Mouse (Mus musculus) skeletal muscle tissue, adult 2 months (tissue): ENCODE results near the gene Hoxd10.

Source experiments
- DNase-seq: peaks from one replicate; pipeline ENCODE4 v3.0.0-alpha.2; 2012; ENCODE audit warnings: low read depth, low spot score

The Hoxd10 gene

DNA sequence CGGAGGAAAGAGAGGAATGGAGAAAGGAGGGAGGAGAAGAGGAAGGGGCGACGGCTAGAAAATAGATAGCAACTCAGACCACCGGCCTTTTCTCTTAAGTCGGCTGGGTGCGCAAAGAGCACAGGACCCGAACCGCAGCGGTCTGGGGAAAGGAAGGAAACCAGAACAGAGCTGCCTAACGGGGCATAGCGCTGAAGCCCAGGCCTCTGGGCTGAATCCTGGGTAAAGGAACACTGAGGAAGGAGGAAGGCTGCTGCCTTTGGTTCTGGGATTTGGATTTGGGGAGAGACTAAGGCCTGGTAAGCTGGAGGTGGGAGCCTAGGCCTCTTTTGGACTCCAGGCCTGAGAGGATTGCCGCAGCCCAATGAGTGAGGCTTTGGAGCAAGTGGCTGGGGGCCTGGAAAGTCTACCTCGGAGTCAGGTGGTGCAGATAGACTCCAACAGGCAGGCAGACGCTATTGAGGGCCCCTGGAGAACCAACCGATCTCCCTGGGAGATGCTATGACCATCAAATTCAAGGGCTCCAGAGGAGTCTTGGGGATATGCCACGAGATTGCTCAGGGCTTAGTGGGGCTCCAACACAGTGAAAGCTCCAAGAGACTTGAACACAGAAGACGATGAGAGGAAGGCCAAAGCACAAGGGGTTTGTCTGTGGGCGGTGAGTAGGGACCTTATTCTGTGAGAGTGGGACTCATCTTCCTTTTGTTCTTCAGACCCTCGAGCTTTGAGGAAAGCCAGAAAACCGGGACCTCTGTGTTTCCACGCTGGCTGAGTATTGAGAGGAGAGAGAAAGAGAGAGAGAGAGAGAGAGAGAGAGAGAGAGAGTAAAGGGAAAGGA is 10.9 kb upstream of the Hoxd10 start:
- DNase-seq: no peak

DNA sequence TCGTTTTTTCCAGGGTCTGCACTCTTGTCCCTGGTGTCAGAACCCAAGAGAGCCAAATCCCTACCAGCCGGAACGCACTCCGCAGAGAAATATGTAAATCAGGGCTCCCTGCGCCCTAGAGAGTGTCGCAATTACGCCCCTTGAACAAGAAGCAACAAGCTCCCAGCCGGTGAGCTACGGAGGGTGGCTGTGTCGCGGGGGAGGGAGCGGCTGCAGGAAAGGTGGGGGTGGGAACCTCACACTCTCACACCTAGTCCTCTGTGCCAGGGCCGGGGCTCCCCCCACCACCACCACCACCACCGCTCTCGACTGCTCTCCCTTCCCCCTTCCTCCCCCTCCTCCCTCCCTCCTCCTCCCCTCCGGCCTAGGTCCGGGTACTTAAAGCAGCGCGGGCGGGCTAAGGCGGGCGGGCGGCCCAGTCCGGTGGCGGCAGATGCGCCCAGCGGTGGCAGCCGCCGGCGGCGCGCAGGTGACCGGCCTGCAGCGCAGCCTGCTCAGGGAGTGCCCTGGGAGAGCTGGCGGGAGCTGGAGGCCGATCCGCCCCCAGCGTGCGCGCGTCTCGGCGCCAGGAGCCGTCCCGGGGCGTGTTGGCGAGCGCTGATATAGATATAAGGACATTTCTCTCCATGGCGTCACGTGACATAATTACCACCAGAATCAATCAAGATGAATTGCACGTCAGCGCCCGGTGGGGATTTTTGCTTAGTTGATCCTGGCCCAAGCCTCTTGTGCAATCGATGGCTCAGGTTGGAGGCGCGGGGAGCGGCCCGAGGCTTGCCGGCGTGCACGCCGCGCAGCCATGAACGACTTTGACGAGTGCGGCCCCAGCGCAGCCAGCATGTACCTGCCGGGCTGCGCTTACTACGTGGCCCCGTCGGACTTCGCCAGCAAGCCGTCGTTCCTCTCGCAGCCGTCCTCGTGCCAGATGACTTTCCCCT is 9.9 kb upstream of the Hoxd10 start:
- no peak for DNase-seq

DNA sequence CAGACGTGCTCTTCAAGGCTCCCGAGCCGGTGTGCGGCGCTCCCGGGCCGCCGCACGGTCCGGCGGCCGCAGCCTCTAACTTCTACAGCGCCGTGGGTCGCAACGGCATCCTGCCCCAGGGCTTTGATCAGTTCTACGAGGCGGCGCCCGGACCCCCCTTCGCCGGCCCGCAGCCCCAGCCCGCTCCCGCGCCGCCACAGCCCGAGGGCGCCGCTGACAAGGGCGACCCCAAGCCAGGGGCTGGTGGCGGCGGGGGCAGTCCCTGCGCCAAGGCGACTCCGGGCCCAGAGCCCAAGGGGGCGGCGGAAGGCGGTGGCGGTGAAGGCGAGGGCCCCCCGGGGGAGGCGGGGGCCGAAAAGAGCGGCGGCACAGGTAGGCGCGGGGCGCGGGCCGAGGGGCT is 8.9 kb upstream of the Hoxd10 start:
- no peak for DNase-seq

DNA sequence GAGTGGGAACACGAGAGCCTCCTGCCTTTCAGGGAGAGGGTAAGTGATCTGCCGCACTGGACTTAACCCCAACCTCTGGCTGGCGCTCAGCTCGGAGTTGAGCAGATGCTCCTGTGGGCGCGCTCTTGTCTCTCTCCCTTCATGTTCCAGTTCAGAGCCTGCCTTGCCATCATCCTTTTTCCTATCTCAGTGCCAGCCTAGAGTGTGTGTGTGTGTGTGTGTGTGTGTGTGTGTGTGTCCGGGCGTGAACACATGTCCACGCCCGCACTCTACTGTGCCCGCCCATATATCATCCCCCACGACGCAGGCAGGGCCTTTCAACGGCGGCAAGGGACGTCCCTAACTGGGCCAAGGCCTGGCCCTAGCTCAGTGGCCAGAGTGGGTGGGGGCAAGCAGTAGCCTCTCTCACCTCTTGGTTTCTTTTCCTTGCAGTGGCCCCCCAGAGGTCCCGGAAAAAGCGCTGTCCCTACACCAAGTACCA is 8.2 kb upstream of the Hoxd10 start:
- no peak for DNase-seq

DNA sequence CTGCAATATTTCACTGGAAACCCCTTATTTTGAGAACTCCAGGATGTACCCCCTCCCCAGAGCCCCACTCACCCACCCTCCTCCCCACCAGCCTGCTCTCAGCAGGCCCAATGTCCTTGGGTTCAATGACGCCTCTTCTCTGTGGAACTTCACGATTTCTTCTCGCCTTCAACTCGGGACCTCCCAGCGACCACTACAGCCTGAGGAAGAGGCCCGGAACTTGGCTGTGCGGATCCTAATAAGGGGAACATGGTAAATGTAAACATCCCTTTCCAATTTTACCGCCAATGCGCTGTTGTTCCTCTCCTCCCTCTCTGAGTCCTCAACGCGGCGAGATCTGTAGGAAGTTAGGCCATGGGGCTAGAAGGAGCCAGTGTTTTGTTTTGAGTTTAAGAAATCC is 7.6 kb upstream of the Hoxd10 start:
- DNase-seq: no peak

DNA sequence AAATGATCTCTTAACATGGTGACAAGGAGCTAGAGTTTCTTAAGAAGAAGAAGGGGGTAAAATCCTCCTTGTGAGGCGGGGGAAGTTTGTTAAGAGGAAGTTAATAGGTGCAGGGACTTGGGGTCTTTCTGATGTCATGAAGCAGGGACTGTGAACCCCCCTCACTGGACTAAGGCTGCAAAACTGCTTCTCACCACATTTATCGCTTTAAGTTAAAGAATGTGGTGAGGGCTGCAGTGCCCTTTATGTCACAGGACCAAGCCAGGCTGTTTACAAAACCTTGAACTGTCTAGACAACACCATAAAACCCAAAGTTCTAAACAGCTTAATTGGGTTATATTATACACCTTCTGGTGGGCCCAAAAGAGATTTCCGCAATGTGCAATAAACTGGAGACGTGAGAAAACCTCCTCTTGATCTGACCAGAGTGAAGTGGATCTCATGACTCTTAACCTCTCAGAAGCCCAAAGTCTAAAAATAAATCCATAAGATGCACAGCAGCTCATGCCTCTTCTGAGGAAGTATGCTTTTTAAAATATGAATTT is 6.6 kb upstream of the Hoxd10 start:
- DNase-seq: no peak

DNA sequence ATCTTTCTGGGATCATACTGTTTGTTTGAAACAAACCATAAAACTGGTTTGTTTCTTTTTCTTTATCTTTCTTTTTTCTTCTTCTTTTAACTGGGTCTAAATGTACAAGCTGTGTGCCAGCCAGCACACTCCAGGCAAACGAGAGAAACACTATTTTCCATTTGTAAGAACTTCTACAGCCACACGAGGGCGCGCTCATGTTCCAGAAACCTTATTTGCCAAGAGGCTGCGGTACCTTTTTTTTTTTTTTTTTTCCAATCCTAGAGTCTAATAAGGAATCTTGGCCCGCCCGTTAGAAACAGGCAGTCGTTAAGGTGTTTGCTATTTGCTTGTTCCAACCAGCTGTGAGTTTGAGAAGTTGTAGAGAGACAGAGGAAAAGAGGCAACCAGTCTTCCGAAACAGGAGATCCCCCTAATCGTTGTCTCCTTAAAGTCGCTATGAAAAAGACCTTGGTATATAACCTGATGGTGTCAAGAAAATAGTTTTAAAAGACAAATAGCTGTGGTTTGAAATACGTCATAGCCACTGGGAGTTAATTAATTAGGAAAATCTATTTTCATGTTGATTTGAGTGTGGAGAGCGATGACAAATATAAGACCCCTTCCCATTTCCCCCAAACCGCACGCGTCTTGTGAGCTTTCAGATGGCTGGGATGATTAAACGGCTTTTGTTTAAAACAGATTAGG is 5.3 kb upstream of the Hoxd10 start:
- peak; percentile 38 for DNase-seq

DNA sequence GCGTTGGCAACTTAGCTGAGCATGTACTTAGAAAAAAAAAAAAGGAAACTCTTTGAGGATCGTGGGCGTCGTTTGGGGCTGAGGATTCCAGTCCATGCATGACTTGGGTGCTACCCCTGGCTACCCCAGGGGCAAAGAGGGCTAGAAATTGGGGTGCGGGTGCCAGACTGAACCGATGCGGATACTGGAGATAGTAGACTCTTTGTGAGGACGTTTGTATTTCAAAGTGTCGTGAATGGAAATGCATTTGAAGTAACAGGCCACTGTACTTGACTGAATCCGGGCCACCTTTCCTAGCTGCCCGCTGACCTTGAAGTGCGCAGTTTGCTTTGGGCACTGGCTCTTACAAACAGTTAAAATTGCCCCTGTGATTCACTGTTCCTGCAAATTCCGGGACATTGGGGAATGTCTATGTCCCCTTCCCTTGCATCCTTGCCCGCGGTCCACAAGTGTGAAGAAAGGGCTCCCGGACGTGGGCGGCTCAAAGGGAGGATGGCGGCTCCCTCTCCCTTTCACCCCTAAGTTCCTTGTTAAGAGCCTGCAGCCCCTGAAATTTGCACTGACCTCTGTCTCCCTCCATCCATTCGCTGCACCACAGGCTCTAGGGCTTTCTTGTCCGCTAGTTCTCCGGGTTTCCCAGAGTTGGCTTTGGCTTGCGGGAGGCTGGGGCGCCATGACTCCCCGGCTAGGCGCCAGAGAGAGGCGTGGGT is 4.6 kb upstream of the Hoxd10 start:
- DNase-seq: no peak

DNA sequence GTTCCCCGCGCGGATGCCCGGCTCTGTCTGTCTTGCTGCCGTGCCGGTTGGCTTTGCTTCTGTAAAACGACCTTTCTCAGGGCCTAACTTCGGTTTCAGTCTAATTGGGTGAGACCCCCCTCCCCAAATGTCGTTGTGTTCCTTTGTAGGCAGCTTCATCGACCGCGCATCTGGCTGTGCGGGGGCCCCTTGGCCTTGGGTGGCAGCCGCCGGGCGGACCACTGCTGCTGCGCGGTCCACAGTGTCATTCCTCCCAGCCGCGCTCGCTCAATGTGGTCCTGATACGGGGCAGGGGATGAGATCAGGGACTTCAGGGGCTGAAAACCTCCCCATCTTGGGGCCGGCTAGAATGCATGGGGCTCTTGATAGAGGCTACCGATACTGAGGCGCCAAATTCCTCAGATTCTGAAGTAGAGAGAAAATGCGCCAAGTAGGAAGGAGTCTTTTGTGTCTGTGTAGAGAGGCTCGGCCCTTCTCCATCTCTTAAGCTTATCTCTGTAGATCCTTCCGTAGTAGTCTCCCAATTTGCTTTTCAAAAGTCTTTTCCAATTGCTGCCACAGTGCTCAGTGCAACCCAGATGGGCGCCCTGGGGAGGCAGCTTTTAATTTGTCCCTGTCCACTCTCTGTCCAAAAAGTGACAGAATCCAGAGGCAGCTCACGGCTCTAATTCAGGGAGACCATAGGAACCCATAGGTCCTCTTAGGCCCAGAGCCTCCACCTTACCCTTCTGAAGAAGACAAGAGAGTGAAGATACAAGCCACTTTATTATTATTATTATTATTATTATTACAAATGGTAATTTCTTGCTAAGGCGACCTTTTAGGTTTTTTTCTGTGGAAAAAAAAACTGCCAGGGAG is 3.8 kb upstream of the Hoxd10 start:
- DNase-seq: no peak

DNA sequence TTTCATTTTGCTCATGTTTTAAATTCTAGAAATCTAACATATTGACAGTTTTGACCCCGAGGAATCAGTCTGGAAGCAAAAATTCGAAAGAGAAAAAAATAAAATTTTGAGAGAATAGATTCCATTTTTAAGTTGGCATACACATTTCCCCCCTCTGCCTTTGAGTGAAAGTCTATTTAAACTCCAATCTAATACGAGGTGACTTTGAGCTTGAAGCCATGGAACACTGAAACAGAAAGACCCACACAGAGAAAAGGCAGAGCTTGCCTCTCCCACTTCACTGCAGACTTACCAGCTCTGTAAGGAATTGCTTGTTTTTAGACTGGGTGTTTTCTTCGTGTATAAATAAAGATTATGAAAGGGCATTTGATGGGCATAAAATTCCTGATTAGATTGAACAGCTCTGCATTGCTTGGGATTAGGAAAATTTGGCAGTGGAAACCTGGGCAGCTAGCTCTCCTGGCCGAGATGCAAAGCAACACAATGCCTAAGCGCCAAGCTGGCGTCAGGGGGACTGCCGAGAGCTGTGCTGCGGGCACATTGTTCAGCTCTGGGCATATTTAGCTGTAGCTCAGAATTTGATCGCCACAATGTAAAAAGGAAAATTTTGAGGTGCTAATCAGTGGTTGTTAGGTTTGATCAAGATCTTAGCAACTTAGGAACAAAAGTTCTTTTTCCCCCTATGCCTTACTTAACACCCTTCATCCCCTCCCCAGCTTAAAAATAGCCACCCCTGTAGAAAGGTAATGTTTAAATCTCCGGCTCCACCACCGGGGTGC is 2.7 kb upstream of the Hoxd10 start:
- no peak for DNase-seq

DNA sequence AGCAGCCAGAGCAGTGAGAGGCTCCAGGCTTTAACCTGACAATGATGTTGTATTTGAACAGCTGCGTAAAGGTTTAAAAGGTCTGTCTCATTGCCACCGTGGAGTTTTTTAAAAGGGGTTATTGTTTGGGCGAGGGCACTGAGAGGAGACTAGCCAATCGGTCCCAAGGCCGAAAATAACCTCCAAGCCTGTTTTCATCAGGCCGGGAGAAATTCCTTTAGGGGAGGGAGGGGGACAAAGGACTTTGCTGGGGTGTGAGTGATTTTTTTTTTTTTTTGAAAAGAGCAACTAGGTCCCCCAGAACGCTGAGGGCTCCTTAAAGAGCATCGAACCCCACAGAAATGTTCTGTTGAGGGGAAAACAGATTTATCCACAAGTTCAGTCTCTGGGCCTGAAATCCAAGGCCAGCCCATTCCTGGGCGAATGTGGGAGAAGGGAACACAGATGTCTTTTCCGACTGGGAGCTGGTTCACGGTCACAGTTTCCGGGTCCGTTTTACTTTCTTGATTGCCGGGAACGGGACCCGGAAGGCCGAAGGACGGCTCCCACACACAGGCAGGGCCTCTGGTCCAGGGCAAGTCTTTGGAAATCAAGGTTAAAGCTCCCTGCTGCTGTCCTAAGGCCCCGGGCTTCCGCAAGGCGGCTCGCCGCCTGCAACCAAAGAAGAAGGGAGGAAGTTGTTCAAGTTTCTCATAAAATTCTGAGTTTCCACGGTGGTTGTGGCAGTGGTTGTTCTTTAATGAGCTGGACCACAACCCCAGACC is 2.0 kb upstream of the Hoxd10 start:
- no peak for DNase-seq

DNA sequence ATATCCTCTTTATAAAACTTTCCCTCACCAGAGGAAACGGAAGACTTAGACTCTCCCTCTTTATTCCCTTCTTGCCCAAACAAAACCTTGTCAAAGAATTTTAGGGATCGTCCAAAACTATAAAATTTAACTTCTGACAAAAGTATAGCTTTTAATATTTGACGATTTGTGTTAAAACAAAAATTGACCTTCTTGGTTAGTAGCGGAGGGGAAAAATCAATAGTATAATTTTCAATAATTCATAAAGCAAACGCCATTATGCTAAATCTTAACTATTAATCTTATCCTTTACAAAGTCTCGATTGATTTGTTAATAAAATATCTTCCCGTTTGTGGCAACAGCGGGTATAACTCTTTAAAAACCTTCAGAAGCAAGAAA is 1.4 kb upstream of the Hoxd10 start:
- DNase-seq: no peak

DNA sequence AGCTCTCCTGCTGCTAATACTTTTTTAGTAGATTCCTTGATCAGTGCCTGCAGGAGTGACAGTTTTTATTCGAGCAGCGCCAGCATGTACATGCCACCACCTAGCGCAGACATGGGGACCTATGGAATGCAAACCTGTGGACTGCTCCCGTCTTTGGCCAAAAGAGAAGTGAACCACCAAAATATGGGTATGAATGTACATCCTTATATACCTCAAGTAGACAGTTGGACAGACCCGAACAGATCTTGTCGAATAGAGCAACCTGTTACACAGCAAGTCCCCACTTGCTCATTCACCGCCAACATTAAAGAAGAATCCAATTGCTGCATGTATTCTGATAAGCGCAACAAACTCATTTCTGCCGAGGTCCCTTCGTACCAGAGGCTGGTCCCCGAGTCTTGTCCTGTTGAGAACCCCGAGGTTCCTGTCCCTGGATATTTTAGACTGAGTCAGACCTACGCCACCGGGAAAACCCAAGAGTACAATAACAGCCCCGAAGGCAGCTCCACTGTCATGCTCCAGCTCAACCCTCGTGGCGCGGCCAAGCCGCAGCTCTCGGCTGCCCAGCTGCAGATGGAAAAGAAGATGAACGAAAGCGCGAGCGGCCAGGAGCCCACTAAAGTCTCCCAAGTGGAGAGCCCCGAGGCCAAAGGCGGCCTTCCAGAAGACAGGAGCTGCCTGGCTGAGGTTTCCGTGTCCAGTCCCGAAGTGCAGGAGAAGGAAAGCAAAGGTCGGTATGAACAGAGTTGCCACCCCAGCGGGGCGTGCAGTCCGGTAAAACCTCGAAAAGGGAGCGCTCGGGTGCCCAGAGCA is 477 bp downstream of the Hoxd10 start:
- DNase-seq: no peak

DNA sequence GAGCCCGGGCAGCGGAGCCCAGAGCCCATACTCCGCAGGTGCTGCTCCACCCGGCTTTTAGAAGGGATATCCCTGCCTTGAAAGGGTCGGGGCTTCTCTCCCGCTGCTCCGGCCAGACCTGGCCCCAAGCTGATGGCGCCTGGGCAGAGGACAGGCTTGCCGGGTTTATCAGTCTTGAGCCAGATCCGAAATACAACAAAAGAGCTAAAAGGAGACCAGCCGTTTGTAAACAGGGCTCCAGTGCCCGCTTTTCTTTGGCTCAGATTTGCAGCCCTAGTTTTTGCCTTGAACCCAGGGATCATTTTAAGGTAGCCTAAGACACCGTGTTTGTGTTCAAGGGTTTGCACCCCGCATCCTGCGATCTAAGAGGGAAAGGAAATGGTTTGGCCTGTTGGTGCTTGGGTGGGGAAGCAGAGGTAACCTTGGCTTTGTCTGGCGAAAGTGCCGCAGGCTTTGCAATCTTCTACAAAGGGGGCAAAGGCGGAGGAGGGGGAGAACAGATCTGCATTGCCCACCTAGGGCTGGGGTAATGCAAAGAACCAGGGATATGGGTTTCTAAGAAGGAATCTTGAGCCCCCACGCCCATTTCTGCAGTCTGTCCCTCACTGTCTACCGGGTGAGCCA is 1.2 kb downstream of the Hoxd10 start:
- DNase-seq: no peak

DNA sequence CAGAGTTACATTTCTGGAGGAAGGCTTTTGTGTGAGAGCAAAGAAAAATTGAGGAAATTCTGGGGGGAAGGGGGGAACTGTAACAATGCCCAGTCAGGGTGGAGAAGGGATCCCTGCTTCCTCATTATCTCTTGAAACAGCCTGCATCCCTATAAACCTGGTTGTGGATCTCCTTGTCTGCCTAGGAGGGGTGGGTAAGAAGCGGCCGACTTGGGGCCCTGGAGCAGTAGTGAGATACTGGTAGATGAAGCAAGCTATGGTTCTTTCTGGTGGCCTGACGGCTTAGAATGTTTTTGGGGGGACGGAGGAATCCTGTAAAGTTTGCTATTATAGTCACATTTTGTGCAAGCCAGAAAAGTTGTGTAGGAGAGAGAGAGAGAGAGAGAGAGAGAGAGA is 1.7 kb downstream of the Hoxd10 start:
- no peak for DNase-seq

DNA sequence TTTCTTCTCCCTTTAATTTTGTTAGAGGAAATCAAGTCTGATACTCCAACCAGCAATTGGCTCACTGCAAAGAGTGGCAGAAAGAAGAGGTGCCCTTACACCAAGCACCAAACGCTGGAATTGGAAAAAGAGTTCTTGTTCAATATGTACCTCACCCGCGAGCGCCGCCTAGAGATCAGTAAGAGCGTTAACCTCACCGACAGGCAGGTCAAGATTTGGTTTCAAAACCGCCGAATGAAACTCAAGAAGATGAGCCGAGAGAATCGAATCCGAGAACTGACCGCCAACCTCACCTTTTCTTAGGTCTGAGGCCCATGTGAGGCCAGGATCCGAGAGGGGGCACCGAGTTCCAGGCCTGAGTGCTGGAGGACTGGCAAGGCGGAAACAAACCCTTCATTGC is 2.3 kb downstream of the Hoxd10 start:
- DNase-seq: no peak

DNA sequence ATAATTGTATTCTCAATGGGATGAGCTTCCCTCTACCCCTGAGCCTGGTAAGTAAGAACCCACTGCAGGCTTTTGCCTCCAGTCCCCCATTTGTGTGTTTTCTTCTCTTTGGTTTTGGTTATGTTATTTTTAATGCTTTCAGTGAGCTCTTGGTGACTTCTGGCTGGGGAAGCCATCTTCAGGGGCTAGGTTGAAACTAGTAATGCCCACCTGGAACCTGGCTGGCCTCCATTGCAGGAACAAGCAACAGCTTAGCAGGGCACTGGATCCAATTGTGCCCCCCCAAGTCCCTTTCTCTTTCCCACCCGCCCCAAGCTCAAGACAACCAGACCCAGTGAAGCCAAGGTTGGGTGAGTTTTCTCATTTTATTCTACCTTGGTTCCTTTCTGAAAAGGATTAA is 3.7 kb downstream of the Hoxd10 start:
- no peak for DNase-seq
